Mouse (Mus musculus): ENCODE measurements around the gene Cd209b. TPM values are rescaled to one million over a fixed set of nuclear protein-coding genes. Genes with fewer than 3 reads are reported as not detected.

Cd209b gene
- not detected in 2 replicates for polyA plus RNA-seq (2012; ENCODE audit: insufficient read depth, insufficient read length, missing spikeins)

DNA sequence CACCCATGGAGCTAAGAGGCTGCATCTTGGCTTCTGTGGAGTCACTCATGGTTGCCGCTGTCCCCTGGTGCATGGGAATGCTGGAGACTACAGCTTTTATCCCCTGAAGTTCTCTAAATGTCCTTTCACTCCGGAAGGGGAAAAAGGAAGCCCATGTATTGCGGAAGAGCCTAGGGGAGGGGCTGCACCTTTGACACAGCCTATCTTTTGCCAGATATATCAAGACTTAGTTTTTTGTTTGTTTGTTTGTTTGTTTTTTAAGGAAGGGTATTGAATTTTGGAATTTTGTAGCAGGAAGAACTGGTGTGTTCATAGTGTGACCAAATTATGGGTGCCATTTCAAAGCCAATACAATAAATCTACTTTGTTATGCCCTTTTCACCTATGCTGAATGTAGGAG is at the start of gene Cd209b:
Gene Cd209b (minus strand): TSS at position 101 of the 400 bp plus-strand sequence.
- Histone ChIP-seq H3K4me3 (ENCODE audit: insufficient read depth, low read length) (no peak within 1 kb of the TSS), H3K4me1 (ENCODE audit: control insufficient read depth, insufficient read depth, low read length) (no peaks in the 10 kb centered on the region), H3K27ac (ENCODE audit: insufficient read depth, low read depth, low read length) (no peak within 1 kb of the TSS)
- TF ChIP-seq POLR2A (IDR thresholded peaks at IDR 0.05; ENCODE audit: borderline replicate concordance, low read depth, low read length) = no peak
- TF ChIP-seq CTCF (IDR thresholded peaks at IDR 0.05; ENCODE audit: low read depth, low read length) = no peak

DNA sequence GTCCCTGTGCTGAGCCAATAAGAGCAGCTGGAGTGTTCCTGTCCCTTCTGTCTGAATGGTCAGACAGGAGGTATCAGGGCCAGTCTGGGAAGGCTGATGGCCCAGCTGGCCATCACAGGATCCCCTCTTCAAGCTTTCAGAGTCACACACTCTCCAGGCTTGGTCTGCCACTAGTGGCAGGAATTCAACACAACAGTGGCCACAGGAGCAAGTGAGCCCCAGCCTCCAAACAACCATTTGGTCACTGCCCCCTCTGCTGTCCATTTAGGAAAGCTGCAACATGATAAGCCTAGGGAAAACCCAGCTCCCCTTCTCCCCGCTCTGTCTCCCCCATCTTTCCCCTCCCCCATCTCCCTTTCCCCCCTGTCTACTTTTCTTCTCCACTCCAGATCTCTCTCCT is 29.4 kb upstream of the Cd209b start:
- TF ChIP-seq CTCF (IDR thresholded peaks at IDR 0.05; ENCODE audit: low read depth, low read length) (no peak), POLR2A (IDR thresholded peaks at IDR 0.05; ENCODE audit: borderline replicate concordance, low read depth, low read length) (no peak)
- no peak overlapping the region for H3K4me3 ChIP-seq (ENCODE audit: insufficient read depth, low read length)
- H3K4me1 ChIP-seq (ENCODE audit: control insufficient read depth, insufficient read depth, low read length) = no peaks in the 10 kb centered on the region
- H3K27ac ChIP-seq (ENCODE audit: insufficient read depth, low read depth, low read length) = no peak overlapping the region

DNA sequence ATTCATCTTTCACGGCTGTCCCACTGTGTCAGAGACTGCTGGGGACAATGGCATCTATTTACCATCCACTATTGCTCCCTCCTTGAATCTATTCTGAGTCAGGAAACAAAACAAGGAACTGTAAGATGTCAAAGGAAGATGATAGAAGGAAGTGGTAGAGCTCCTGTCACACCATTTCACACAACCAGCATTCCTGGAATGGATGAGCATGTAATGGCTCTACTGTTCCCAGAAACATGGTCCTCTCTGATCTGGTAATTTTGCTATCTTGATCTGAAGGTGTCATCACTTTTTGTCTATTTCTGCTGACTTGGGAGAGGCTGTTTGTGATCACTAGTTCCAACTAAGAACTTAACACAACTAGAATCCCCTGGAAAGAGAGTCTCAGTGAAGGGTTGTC is 28.0 kb upstream of the Cd209b start, which contains the start of gene Cd209c:
Gene Cd209c (minus strand): TSS at position 101 of the 400 bp plus-strand sequence.
- Histone ChIP-seq H3K4me1 (ENCODE audit: control insufficient read depth, insufficient read depth, low read length) (no peaks in the 10 kb centered on the region), H3K4me3 (ENCODE audit: insufficient read depth, low read length) (no peak within 1 kb of the TSS), H3K27ac (ENCODE audit: insufficient read depth, low read depth, low read length) (no peak within 1 kb of the TSS)
- TF ChIP-seq CTCF (IDR thresholded peaks at IDR 0.05; ENCODE audit: low read depth, low read length) = no peak
- no peak for TF ChIP-seq POLR2A (IDR thresholded peaks at IDR 0.05; ENCODE audit: borderline replicate concordance, low read depth, low read length)

GRCm38 (mm10) chr8:3940023-3940422 is 13.4 kb upstream of the Cd209b start:
- H3K4me1 ChIP-seq (ENCODE audit: control insufficient read depth, insufficient read depth, low read length) = no peaks in the 10 kb centered on the region
- no peak overlapping the region for H3K4me3 ChIP-seq (ENCODE audit: insufficient read depth, low read length)
- TF ChIP-seq POLR2A (IDR thresholded peaks at IDR 0.05; ENCODE audit: borderline replicate concordance, low read depth, low read length) (no peak), CTCF (IDR thresholded peaks at IDR 0.05; ENCODE audit: low read depth, low read length) (no peak)
- H3K27ac ChIP-seq (ENCODE audit: insufficient read depth, low read depth, low read length) = no peak overlapping the region

- Histone ChIP-seq H3K4me1 (ENCODE audit: control insufficient read depth, insufficient read depth, low read length) (no peaks in the 10 kb centered on the region), H3K27ac (ENCODE audit: insufficient read depth, low read depth, low read length) (no peak within 1 kb of the TSS), H3K4me3 (ENCODE audit: insufficient read depth, low read length) (no peak within 1 kb of the TSS)
- TF ChIP-seq POLR2A (IDR thresholded peaks at IDR 0.05; ENCODE audit: borderline replicate concordance, low read depth, low read length) = no peak
- no peak for TF ChIP-seq CTCF (IDR thresholded peaks at IDR 0.05; ENCODE audit: low read depth, low read length)
Measured at GRCm38 (mm10) chr8:3878455-3878854, 48.2 kb downstream of the Cd209b start, which contains the start of gene Cd209d. Gene Cd209d (minus strand): TSS chr8:3878555.

GRCm38 (mm10) chr8:3876121-3876520 is 50.5 kb downstream of the Cd209b start:
- Histone ChIP-seq H3K4me1 (ENCODE audit: control insufficient read depth, insufficient read depth, low read length) (no peaks in the 10 kb centered on the region), H3K4me3 (ENCODE audit: insufficient read depth, low read length) (no peak overlapping the region), H3K27ac (ENCODE audit: insufficient read depth, low read depth, low read length) (no peak overlapping the region)
- TF ChIP-seq POLR2A (IDR thresholded peaks at IDR 0.05; ENCODE audit: borderline replicate concordance, low read depth, low read length) (no peak), CTCF (IDR thresholded peaks at IDR 0.05; ENCODE audit: low read depth, low read length) (no peak)

Other genes starting within 250 kb of the Cd209b start
- not detected in 2 replicates for gene Fcer2a, start 232.7 kb downstream of the Cd209b start, polyA plus RNA-seq (2012; ENCODE audit: insufficient read depth, insufficient read length, missing spikeins)
- gene Clec4g, start 206.2 kb downstream of the Cd209b start, polyA plus RNA-seq (2012; ENCODE audit: insufficient read depth, insufficient read length, missing spikeins) = not detected in 2 replicates
- gene Cd209a, start 177.9 kb downstream of the Cd209b start, polyA plus RNA-seq (2012; ENCODE audit: insufficient read depth, insufficient read length, missing spikeins) = not detected in 2 replicates
- gene Cd209e, start 72.5 kb downstream of the Cd209b start, polyA plus RNA-seq (2012; ENCODE audit: insufficient read depth, insufficient read length, missing spikeins) = not detected in 2 replicates
- gene Cd209d, start 48.3 kb downstream of the Cd209b start, polyA plus RNA-seq (2012; ENCODE audit: insufficient read depth, insufficient read length, missing spikeins) = not detected in 2 replicates
- gene Cd209c, start 27.9 kb upstream of the Cd209b start, polyA plus RNA-seq (2012; ENCODE audit: insufficient read depth, insufficient read length, missing spikeins) = not detected in 2 replicates
- gene Cd209f, start 179.0 kb upstream of the Cd209b start, polyA plus RNA-seq (2012; ENCODE audit: insufficient read depth, insufficient read length, missing spikeins) = not detected in 2 replicates
- gene Cd209g, start 207.3 kb upstream of the Cd209b start, polyA plus RNA-seq (2012; ENCODE audit: insufficient read depth, insufficient read length, missing spikeins) = not detected in 2 replicates
- gene Evi5l, start 239.7 kb upstream of the Cd209b start, polyA plus RNA-seq (2012; ENCODE audit: insufficient read depth, insufficient read length, missing spikeins) = 9.9 and 11.7 TPM in 2 replicates

Measured in bone marrow macrophage, adult 2 months (primary cell).